Mouse (Mus musculus) liver, adult 2 months (tissue): ENCODE data around the gene Racgap1. TPM values are rescaled to one million over a fixed set of nuclear protein-coding genes. Genes with fewer than 3 reads are reported as not detected.

Experiments
- DNase-seq: peaks from one replicate; pipeline ENCODE4 v3.0.0-alpha.2; 2011; ENCODE audit warnings: low read depth, low spot score; ENCODE audit errors: extremely low read depth
- H3K27ac ChIP-seq: fragments of 200-500 bp; replicated peaks from 2 replicates; pipeline ENCODE4 v1.5.1; 2012; ENCODE audit warnings: low read depth, mild to moderate bottlenecking, control low read depth, inconsistent platforms, low read length; ENCODE audit not compliant: insufficient read depth
- H3K27me3 ChIP-seq: fragments of 200-500 bp; 2 replicates; pipeline ENCODE4 v1.6.1; 2012; ENCODE audit warnings: mild to moderate bottlenecking, moderate library complexity, low read length, inconsistent platforms; ENCODE audit not compliant: control insufficient read depth, insufficient read depth
- H3K36me3 ChIP-seq: fragments of 200-500 bp; 2 replicates; pipeline ENCODE4 v1.6.1; 2012; ENCODE audit warnings: low read length, inconsistent platforms; ENCODE audit not compliant: control insufficient read depth, insufficient read depth
- H3K4me1 ChIP-seq: fragments of 200-500 bp; 2 replicates; pipeline ENCODE4 v1.6.1; 2011; ENCODE audit warnings: low read length; ENCODE audit not compliant: control insufficient read depth, insufficient read depth
- H3K4me3 ChIP-seq: fragments of 200-500 bp; 2 replicates; pipeline ENCODE4 v1.5.1; 2011; ENCODE audit warnings: low read depth, mild to moderate bottlenecking, control low read depth, low read length, moderate library complexity; ENCODE audit not compliant: insufficient read depth
- H3K79me2 ChIP-seq: fragments of 200-500 bp; 2 replicates; pipeline ENCODE4 v1.6.1; 2012; ENCODE audit warnings: inconsistent platforms, mild to moderate bottlenecking, low read length, moderate library complexity; ENCODE audit not compliant: control insufficient read depth, insufficient read depth
- H3K9ac ChIP-seq: fragments of 200-500 bp; 2 replicates; pipeline ENCODE4 v1.6.1; 2012; ENCODE audit warnings: low read depth, mild to moderate bottlenecking, control low read depth, inconsistent platforms, low read length
- CTCF ChIP-seq: fragments of 200-500 bp; IDR thresholded peaks from 2 replicates; pipeline ENCODE4 v1.5.1; 2011; ENCODE audit warnings: low read depth, low read length, control low read depth
- POLR2A ChIP-seq: fragments of 200-500 bp; IDR thresholded peaks from 2 replicates; pipeline ENCODE4 v1.6.1; 2011; ENCODE audit warnings: low read length, control low read depth; ENCODE audit not compliant: insufficient read depth; ENCODE audit errors: extremely low read depth
- WGBS: fragments of 180-500 bp; shearing (Covaris S2); methylation state at CpG from one replicate; pipeline ENCODE4 v1.1.7; 2018; 5-methylcytosine and 5-hydroxymethylcytosine counted together
- polyA plus RNA-seq: library from polyadenylated mRNA; depleted of rRNA; stranded (reverse); fragments of >200 nt; gene quantifications from 2 replicates; pipeline ENCODE4 v1.2.3, GENCODE M21; 2012
- total RNA-seq: library from RNA; depleted of rRNA; stranded (reverse); fragments of >200 nt; gene quantifications from 2 replicates; pipeline ENCODE4 v1.2.3, GENCODE M21; 2014

Racgap1 gene
- total and polyA plus RNA-seq, 2 experiments, result 0.32 to 0.92 TPM

- TF ChIP-seq POLR2A (no peak), CTCF (no peak)
- no peak overlapping the region for H3K9ac ChIP-seq
- no peak overlapping the region; the same call in 1 of the 2 replicates for H3K4me3 ChIP-seq
- no peak for DNase-seq
- no peaks in the 10 kb centered on the region for H3K27me3 ChIP-seq
- no peak overlapping the region for H3K27ac ChIP-seq
- H3K79me2 ChIP-seq, result peaks cover 15% of the 10 kb centered on the region
- no peaks in the 10 kb centered on the region for H3K4me1 ChIP-seq
- 87% methylated on average over 10 of the region's 10 CpGs for WGBS
- no peaks in the 10 kb centered on the region for H3K36me3 ChIP-seq
These were observed 7.6 kb downstream of the Racgap1 start for GRCm38 (mm10) chr15:99643832-99644231.

GRCm38 (mm10) chr15:99642622-99643021 is 8.8 kb downstream of the Racgap1 start:
- H3K27me3 ChIP-seq, result no peaks in the 10 kb centered on the region
- H3K9ac ChIP-seq, result no peak overlapping the region
- TF ChIP-seq CTCF (no peak), POLR2A (no peak)
- H3K4me1 ChIP-seq, result no peaks in the 10 kb centered on the region
- WGBS, result 79% methylated on average over 6 of the region's 6 CpGs
- no peak overlapping the region for H3K4me3 ChIP-seq
- no peaks in the 10 kb centered on the region for H3K36me3 ChIP-seq
- H3K27ac ChIP-seq, result no peak overlapping the region
- no peak for DNase-seq
- H3K79me2 ChIP-seq, result peaks cover 15% of the 10 kb centered on the region

- Histone ChIP-seq H3K9ac (no peak overlapping the region), H3K36me3 (no peaks in the 10 kb centered on the region), H3K4me3 (no peak overlapping the region), H3K79me2 (no peaks in the 10 kb centered on the region), H3K27ac (no peak overlapping the region), H3K27me3 (no peaks in the 10 kb centered on the region), H3K4me1 (no peaks in the 10 kb centered on the region)
- DNase-seq, result no peak
- 95% methylated on average over 5 of the region's 5 CpGs for WGBS
- TF ChIP-seq CTCF, result no peak
- no peak for TF ChIP-seq POLR2A
These were observed 13.4 kb downstream of the Racgap1 start for GRCm38 (mm10) chr15:99638124-99638485.

- H3K4me1 ChIP-seq, result no peaks in the 10 kb centered on the region
- no peaks in the 10 kb centered on the region for H3K36me3 ChIP-seq
- H3K27ac ChIP-seq, result no peak overlapping the region
- no peaks in the 10 kb centered on the region for H3K27me3 ChIP-seq
- 96% methylated on average over 12 of the region's 12 CpGs for WGBS
- DNase-seq, result no peak
- H3K79me2 ChIP-seq, result no peaks in the 10 kb centered on the region
- TF ChIP-seq POLR2A, result no peak
- TF ChIP-seq CTCF, result no peak
- H3K9ac ChIP-seq, result no peak overlapping the region
- no peak overlapping the region for H3K4me3 ChIP-seq
These were observed 13.9 kb downstream of the Racgap1 start for GRCm38 (mm10) chr15:99637405-99638123.

GRCm38 (mm10) chr15:99634702-99635101 is 16.8 kb downstream of the Racgap1 start:
- 90% methylated on average over 7 of the region's 7 CpGs for WGBS

GRCm38 (mm10) chr15:99631618-99632017 is 19.8 kb downstream of the Racgap1 start:
- Histone ChIP-seq H3K4me3 (no peak overlapping the region), H3K4me1 (no peaks in the 10 kb centered on the region), H3K79me2 (no peaks in the 10 kb centered on the region), H3K27me3 (no peaks in the 10 kb centered on the region), H3K9ac (no peak overlapping the region), H3K36me3 (no peaks in the 10 kb centered on the region), H3K27ac (no peak overlapping the region)
- no peak for DNase-seq
- TF ChIP-seq POLR2A (no peak), CTCF (no peak)

More at GRCm38 (mm10) chr15:99634702-99635101, 16.8 kb downstream of the Racgap1 start:
- TF ChIP-seq CTCF (no peak), POLR2A (no peak)
- DNase-seq, result no peak
- Histone ChIP-seq H3K36me3 (no peaks in the 10 kb centered on the region), H3K9ac (no peak overlapping the region), H3K4me3 (no peak overlapping the region), H3K79me2 (no peaks in the 10 kb centered on the region), H3K27me3 (no peaks in the 10 kb centered on the region), H3K27ac (no peak overlapping the region), H3K4me1 (no peaks in the 10 kb centered on the region)
